Mouse (Mus musculus): Measurements from ENCODE around the gene Galntl6.

DNA sequence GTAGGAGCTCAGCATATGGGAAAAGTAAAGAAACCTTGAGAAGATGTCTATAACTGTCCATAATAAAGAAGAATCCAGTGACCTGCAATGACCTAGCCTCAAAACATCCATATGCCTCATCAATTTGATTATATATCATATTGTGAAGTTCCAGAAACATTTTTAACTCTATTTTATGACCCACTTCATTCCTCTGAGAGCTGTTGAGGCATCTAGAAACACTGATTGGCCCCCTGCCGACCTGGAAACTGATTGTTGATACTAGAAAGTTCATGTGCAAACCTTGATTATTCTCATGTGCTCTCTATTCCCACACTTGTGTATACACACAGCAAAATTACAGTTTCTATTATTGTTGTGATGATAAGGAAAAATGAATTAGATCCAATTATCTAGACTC, 494.9 kb downstream of the Galntl6 start:
- TF ChIP-seq CTCF (IDR thresholded peaks at IDR 0.05) (no peak), EP300 (IDR thresholded peaks at IDR 0.05) (no peak)

All from lung, postnatal 0 days (tissue).